Mouse (Mus musculus) lung, adult 2 months (tissue): ENCODE measurements around the gene Ddx19a.

ENCODE experiments used
- CTCF ChIP-seq: fragments of 200-500 bp; IDR thresholded peaks from 2 replicates; pipeline ENCODE4 v1.5.1; 2011; ENCODE audit warnings: mild to moderate bottlenecking, low read length, control low read depth; ENCODE audit not compliant: insufficient read depth
- POLR2A ChIP-seq: fragments of 200-500 bp; IDR thresholded peaks from 2 replicates; pipeline ENCODE4 v1.6.1; 2011; ENCODE audit warnings: low read depth, mild to moderate bottlenecking, control low read depth, low read length, borderline replicate concordance; ENCODE audit errors: extremely low read depth

- TF ChIP-seq CTCF: no peak
- TF ChIP-seq POLR2A: peak; percentile 74
These were observed at the start of gene Ddx19a for GRCm38 (mm10) chr8:110997547-110998531.
